Mouse (Mus musculus): ENCODE results near the gene Dnhd1.
A peak's percentile ranks its signal among the peaks of the same experiment; 100 is the strongest.
"Not testable (repeated sequence)": the region's sequence is repeated elsewhere in the genome, so short reads cannot be mapped to it uniquely, and the experiment has no call there.

Gene Dnhd1

GRCm38 (mm10) chr7:105640894-105641255, 9.8 kb upstream of the Dnhd1 start:
- DNase-seq = peak; percentile 34

DNA sequence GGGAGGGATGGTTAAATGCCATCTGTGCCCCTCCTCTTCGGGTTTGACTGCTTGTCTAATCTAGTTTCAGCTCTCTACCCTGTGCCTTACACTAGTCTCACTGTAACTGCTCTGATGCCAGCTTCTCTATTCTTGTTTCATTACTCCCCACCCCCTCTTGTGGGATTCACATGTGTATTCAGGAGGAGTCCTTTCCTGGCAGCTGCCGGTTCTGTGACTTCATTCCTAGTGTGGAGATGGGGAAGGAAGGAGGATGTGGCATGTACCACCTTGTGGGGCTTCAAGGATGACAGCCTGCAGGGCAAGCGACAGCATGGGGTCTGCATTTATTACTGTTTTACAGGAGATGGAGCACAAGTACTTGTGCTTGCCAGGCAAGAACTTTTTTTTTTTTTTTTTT, 8.7 kb upstream of the Dnhd1 start:
- no peak for DNase-seq

- DNase-seq = no peak
Observed at GRCm38 (mm10) chr7:105685541-105686197, 35.0 kb downstream of the Dnhd1 start.

- no peak for DNase-seq
Observed at GRCm38 (mm10) chr7:105690875-105691274, 40.2 kb downstream of the Dnhd1 start.

- no peak for DNase-seq
Observed at GRCm38 (mm10) chr7:105703184-105703583, 52.6 kb downstream of the Dnhd1 start.

GRCm38 (mm10) chr7:105703816-105704215, 53.2 kb downstream of the Dnhd1 start:
- no peak for DNase-seq

- no peak for DNase-seq
Observed at GRCm38 (mm10) chr7:105708733-105709132, 58.1 kb downstream of the Dnhd1 start.

- no peak for DNase-seq
Observed at GRCm38 (mm10) chr7:105715366-105715765, 64.7 kb downstream of the Dnhd1 start.

- no peak for DNase-seq
Observed at GRCm38 (mm10) chr7:105721916-105722315, 71.3 kb downstream of the Dnhd1 start.

GRCm38 (mm10) chr7:105726144-105726979, 75.7 kb downstream of the Dnhd1 start:
- peak; percentile 41 for DNase-seq

GRCm38 (mm10) chr7:105726980-105727325, 76.3 kb downstream of the Dnhd1 start:
- DNase-seq = no peak

DNA sequence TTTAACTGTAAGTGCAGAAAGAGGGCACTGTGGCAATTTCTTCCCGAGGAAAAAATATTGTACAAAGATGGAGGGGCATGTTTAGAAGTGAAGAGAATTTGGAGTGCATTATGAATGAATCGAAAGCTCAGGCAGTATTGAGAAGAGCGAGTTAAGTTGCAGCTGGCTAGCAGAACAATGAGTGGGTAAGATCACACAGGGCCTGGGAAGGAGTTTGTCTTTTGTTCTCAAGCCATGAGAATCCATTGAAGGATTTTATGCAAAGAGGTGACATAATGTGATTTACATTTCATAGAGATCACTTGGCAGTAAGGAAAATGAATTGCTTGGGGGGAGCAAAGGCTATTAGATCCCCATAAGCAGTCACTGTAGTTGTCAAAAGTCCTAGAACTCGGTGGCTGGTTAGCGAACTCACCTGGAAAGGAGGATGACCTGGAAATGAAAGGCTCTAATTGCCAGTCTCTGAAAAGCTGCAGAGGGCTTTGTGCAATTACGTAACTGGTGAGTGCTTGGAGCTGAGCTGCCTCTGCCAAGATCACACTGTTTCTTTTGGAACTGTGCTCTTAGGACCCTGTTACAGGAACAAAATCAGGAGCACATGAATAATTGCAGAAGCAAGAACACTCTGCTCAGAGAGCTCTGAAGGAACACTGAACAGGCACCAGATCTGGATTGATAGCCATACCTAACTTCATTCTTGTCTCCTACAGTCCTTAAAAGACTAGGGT, 78.2 kb downstream of the Dnhd1 start:
- no peak for DNase-seq

DNA sequence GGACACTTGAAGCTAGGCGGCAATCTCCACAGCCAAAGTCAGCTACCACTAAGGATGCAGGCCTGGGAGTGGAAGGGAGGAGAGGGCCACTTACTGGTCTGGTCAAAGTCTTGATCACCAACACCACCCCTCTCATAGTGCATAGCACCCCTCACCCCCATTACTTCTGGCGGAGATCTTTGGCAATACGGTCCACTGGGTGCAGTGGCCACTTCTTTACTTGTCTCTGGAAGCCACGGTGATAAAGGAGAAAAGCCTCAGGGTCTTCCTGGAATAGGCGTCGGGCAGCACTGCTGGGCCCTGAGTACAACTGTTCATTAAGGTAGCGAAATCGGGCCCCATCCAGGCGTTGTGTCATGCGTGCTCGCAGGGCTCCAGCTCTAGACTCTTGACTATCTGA, 83.2 kb downstream of the Dnhd1 start:
- no peak for DNase-seq

- DNase-seq = no peak
Observed at GRCm38 (mm10) chr7:105734826-105735225, 84.2 kb downstream of the Dnhd1 start.

DNA sequence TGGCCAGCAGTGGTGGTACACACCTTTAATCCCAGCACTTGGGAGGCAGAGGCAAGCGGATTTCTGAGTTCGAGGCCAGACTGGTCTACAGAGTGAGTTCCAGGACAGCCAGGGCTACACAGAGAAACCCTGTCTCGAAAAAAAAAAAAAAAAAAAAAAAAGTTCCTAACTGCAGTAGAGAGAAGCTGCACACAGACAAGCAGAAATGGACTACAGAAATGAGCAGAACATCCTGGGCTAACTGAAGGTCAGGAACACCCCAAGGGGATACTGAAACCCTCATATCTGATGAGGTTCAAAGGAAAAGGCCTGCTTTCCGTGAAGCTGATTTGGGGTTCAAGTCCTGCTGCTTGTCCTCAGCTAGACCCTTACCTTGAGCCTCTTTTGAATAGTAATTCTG, 84.8 kb downstream of the Dnhd1 start:
- not testable (repeated sequence) for DNase-seq

GRCm38 (mm10) chr7:105736264-105736901, 85.8 kb downstream of the Dnhd1 start, which contains the start of gene Ilk:
Gene Ilk, plus strand, starts transcription at chr7:105736592.
- peak; percentile 95 for DNase-seq

DNA sequence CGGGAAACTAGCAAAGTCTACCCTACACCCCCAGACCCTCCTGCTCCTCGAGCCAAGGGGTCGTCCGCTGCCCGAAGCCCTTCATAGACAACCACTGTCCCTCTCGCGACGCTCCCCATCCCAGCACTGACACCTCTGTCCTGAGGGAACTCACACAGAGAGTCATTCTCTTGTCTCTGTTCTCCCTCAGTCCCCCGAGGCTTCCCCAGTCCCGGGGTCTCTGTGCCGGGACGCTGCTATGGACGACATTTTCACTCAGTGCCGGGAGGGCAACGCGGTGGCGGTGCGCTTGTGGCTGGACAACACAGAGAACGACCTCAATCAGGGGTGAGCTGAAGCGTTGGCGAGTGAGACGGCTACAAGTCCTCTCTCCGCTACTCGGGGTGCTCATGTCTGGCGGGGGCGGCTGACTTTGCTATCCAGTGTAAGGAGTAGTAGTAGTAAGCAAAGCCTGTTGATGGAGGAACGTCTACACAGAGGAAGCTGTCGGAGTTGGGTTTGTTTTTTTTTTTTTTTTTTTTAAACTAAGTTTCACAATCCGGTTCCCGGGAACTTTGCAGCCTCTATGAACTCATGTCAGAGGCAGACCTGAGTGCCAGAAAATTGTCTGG, 86.4 kb downstream of the Dnhd1 start, which contains the start of gene Rrp8:
Gene Rrp8 (minus strand): TSS at position 475 of the 611 bp plus-strand sequence.
- peak; percentile 37 for DNase-seq

DNA sequence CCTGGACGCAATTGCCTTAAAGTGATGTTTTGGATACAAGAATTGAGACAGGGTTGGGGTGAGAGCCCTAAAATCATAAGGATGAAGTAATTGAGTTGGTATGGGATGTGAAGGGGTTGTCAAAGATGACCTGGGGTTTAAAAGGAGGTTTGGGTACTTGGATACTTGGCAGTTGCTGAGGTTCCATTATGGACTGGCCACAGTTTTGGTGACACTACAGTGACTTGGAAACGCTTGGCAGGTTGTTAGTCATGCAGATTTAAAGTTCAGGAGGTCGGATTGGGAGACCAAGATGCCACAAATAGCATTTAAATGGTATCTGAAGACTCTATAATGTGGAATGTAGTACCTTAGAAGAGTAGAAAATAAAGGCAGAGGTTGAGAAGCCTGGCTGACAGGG, 87.0 kb downstream of the Dnhd1 start:
- no peak for DNase-seq

DNA sequence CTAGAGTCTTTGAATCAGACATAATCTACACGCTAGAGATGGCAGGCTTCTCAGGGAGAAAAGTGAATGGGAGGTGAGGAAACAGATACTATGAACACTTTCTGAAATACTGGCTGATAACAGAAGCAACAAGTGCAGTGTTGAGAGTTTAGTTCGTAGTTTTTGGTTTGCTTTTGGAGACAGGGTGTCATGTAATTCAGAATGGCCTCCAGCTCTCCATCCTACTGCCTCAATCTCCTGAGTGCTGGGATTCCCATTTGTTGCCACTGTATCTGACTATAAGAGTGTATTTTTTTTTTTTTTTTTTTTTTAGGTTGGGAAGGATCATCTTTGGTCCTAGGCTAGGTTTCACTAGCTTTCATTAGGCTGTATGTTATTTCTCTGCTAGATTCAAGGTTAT, 87.7 kb downstream of the Dnhd1 start:
- DNase-seq = no peak

DNA sequence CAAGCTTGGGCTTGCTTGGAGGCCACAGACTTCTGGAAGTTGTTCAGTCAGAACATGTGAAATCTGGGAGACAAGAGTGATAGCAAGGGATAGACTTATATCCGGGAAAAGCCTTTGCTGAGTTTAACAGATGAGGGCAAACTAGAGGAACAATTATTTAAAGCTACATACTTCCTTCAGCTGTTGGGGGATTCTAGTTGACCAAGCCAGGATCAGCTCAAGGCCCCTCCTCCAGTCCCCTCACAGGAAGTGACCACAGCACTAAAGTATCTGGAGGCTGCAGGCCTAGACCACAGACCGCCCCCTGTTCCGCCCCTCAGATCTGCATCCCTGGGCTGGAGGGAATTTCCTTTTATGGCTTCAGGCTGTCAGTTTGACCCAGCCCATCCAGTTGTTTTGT, 88.3 kb downstream of the Dnhd1 start:
- peak; percentile 77 for DNase-seq

- DNase-seq = no peak
Observed at GRCm38 (mm10) chr7:105740089-105740795, 89.6 kb downstream of the Dnhd1 start.

GRCm38 (mm10) chr7:105740851-105741250, 90.2 kb downstream of the Dnhd1 start:
- DNase-seq = no peak
